In genomic region chr14:73322142-73322541, GRCm38 (mm10) we compare ENCODE assay signal across 1 mouse cellular context.
TF ChIP-seq lines count a peak whose summit lies in the region.

No protein-coding gene starts in this region.

TF ChIP-seq in MEL, 35 proteins besides CTCF, POLR2A, EP300 and RAD21 (continued from another document):
- TF ChIP-seq USF2 (IDR thresholded peaks at IDR 0.05; ENCODE audit: borderline replicate concordance in 1 of 2, insufficient read depth in 1 of 2, low read depth in 1 of 2, low read length in 2 of 2) (no peak), MYC (IDR thresholded peaks at IDR 0.05; ENCODE audit: low read depth, low read length) (peak; percentile 77; the same call in 1 of the 2 replicates), CHD1 (IDR thresholded peaks at IDR 0.05; ENCODE audit: low read depth, low read length) (0 out of 2 replicates have a peak, but pooled peaks have one; percentile 59), E2F4 (IDR thresholded peaks at IDR 0.05; ENCODE audit: borderline replicate concordance, low read depth, low read length) (no peak), MYB (IDR thresholded peaks at IDR 0.05; ENCODE audit: low read depth, low read length) (no peak), UBTF (IDR thresholded peaks at IDR 0.05; ENCODE audit: borderline replicate concordance, insufficient read depth, low read depth, low read length) (no peak), MAX (IDR thresholded peaks at IDR 0.05; ENCODE audit: low read length) (0 out of 2 replicates have a peak, but pooled peaks have one; percentile 39), MAZ (IDR thresholded peaks at IDR 0.05; ENCODE audit: low read depth, low read length) (no peak), ZC3H11A (IDR thresholded peaks at IDR 0.05; ENCODE audit: low read depth, low read length) (no peak), TAL1 (IDR thresholded peaks at IDR 0.05; ENCODE audit: low read length) (peak; percentile 76), RCOR1 (IDR thresholded peaks at IDR 0.05; ENCODE audit: low read depth, low read length) (peak; percentile 79), GABPA (IDR thresholded peaks at IDR 0.05; ENCODE audit: low read depth, low read length) (no peak), MXI1 (IDR thresholded peaks at IDR 0.05; ENCODE audit: low read depth, low read length) (peak; percentile 74; the same call in 1 of the 2 replicates), MEF2A (IDR thresholded peaks at IDR 0.05; ENCODE audit: extremely low read depth, insufficient replicate concordance, low read depth, low read length, poor library complexity, severe bottlenecking) (no peak), TCF12 (IDR thresholded peaks at IDR 0.05; ENCODE audit: low read depth, low read length) (peak; percentile 96)
